Mouse (Mus musculus): Measurements from ENCODE around the gene Ccdc187.

- TF ChIP-seq CTCF (IDR thresholded peaks at IDR 0.05; ENCODE audit: extremely low read depth, insufficient read length, insufficient replicate concordance, low read depth, low read length) (peak; percentile 18; the same call in 1 of the 2 replicates), POLR2A (IDR thresholded peaks at IDR 0.05; ENCODE audit: low read depth, low read length) (no peak)
Measured at GRCm38 (mm10) chr2:26312812-26313211, 18.5 kb upstream of the Ccdc187 start.

Measured in small intestine, adult 2 months (tissue).